ENCODE assay signal across 30 mouse cellular contexts in genomic region chr15:102913038-102913585, GRCm38 (mm10). TPM values are rescaled to one million over a fixed set of nuclear protein-coding genes. Genes with fewer than 3 reads are reported as not detected.
DNase-seq lines count a peak whose midpoint lies in the region; ATAC-seq lines count a peak whose summit lies in the region.
"Had no signal": no experiment of that assay in that cellular context is flagged by ENCODE, and none has a peak within 500 bp of the region (broad histone marks: within the 10 kb centered on the region; RNA-seq: fewer than 3 reads in every experiment).

No protein-coding gene starts in this region.

- no peak overlapping the region for H3K27ac ChIP-seq in hindbrain, embryonic 11.5 days (ENCODE audit: low read depth, low read length)
- H3K27ac ChIP-seq in hindbrain, embryonic 14.5 days = no peak overlapping the region
- no peak overlapping the region for H3K27ac ChIP-seq in neural tube, embryonic 15.5 days (replicated peaks)
- H3K27ac ChIP-seq: embryonic facial prominence, embryonic 12.5 days; heart, embryonic 15.5 days; intestine, embryonic 15.5 days; kidney, postnatal 0 days; liver, embryonic 14.5 days; stomach, embryonic 15.5 days had no signal

- no peaks in the 10 kb centered on the region for H3K36me3 ChIP-seq in hindbrain, embryonic 11.5 days (ENCODE audit: control insufficient read depth, insufficient read depth, low read length)
- no peaks in the 10 kb centered on the region for H3K36me3 ChIP-seq in hindbrain, embryonic 14.5 days (replicated peaks; ENCODE audit: control insufficient read depth, insufficient read depth)
- H3K36me3 ChIP-seq in neural tube, embryonic 15.5 days = no peaks in the 10 kb centered on the region
- H3K36me3 ChIP-seq: embryonic facial prominence, embryonic 12.5 days; G1E; heart, embryonic 15.5 days; intestine, embryonic 15.5 days; stomach, embryonic 15.5 days had no signal

- DNase-seq in embryo, embryonic 10.5 days (ENCODE audit: low spot score) = peak; percentile 61
- no peak for DNase-seq in embryo, embryonic 10 days (ENCODE audit: low spot score)
- peak; percentile 55 for DNase-seq in hindbrain, embryonic 11.5 days (ENCODE audit: low spot score)
- DNase-seq in hindbrain, embryonic 14.5 days (ENCODE audit: low spot score) = no peak
- DNase-seq in neural tube, embryonic 10.5 days (ENCODE audit: extremely low spot score, low spot score) = peak; percentile 51
- no peak for DNase-seq in cerebellum, postnatal 36 days
- DNase-seq in urinary bladder, postnatal 4 days (ENCODE audit: low spot score in 2 of 2) = no peak
- DNase-seq: adrenal gland, postnatal 14 days; cerebellum, adult 11 months; cerebellum, adult 9-10 months; gastrocnemius, postnatal 10 days; kidney, adult 8-10 months; layer of hippocampus, postnatal 36 days; left cerebral cortex, postnatal 4 days; liver; lung, adult 2 months; lung, postnatal 10 days; right cerebral cortex, postnatal 25 days; thymus, postnatal 14 days had no signal

- no peak overlapping the region for H3K4me3 ChIP-seq in hindbrain, embryonic 11.5 days (ENCODE audit: low read depth, low read length)
- no peak overlapping the region for H3K4me3 ChIP-seq in hindbrain, embryonic 14.5 days (replicated peaks; ENCODE audit: low read length)
- no peak overlapping the region for H3K4me3 ChIP-seq in neural tube, embryonic 15.5 days (replicated peaks)
- H3K4me3 ChIP-seq: embryonic facial prominence, embryonic 12.5 days; heart, embryonic 15.5 days; intestine, embryonic 15.5 days; stomach, embryonic 15.5 days had no signal

- H3K4me1 ChIP-seq in hindbrain, embryonic 11.5 days (replicated peaks; ENCODE audit: control insufficient read depth, insufficient read depth, low read length) = no peaks in the 10 kb centered on the region
- H3K4me1 ChIP-seq in hindbrain, embryonic 14.5 days (replicated peaks; ENCODE audit: control insufficient read depth, insufficient read depth, low read length) = no peaks in the 10 kb centered on the region
- H3K4me1 ChIP-seq in neural tube, embryonic 15.5 days = no peaks in the 10 kb centered on the region
- H3K4me1 ChIP-seq: embryonic facial prominence, embryonic 12.5 days; heart, embryonic 15.5 days; intestine, embryonic 15.5 days; stomach, embryonic 15.5 days had no signal

- under 1% methylated on average over 19 of the region's 19 CpGs for whole genome bisulfite sequencing in hindbrain, embryonic 11.5 days
- under 1% methylated on average over 19 of the region's 19 CpGs for WGBS in hindbrain, embryonic 14.5 days
- WGBS in neural tube, embryonic 15.5 days = under 1% methylated on average over 19 of the region's 19 CpGs

- H3K4me2 ChIP-seq in hindbrain, embryonic 11.5 days (replicated peaks; ENCODE audit: low read depth, low read length) = no peak overlapping the region
- no peak overlapping the region for H3K4me2 ChIP-seq in hindbrain, embryonic 14.5 days (replicated peaks)
- H3K4me2 ChIP-seq in neural tube, embryonic 15.5 days = no peak overlapping the region
- H3K4me2 ChIP-seq: embryonic facial prominence, embryonic 12.5 days; heart, embryonic 15.5 days; intestine, embryonic 15.5 days; stomach, embryonic 15.5 days had no signal

- H3K27me3 ChIP-seq in hindbrain, embryonic 11.5 days (ENCODE audit: control insufficient read depth, insufficient read depth, low read length) = peaks cover 90% of the 10 kb centered on the region
- peaks cover 99% of the 10 kb centered on the region for H3K27me3 ChIP-seq in hindbrain, embryonic 14.5 days (ENCODE audit: control insufficient read depth, insufficient read depth, low read length)
- peaks cover 88% of the 10 kb centered on the region for H3K27me3 ChIP-seq in neural tube, embryonic 15.5 days (replicated peaks)

- no peaks in the 10 kb centered on the region for H3K9me3 ChIP-seq in hindbrain, embryonic 11.5 days (ENCODE audit: control insufficient read depth, low read length)
- no peaks in the 10 kb centered on the region for H3K9me3 ChIP-seq in hindbrain, embryonic 14.5 days (ENCODE audit: control insufficient read depth, low read length)
- no peaks in the 10 kb centered on the region for H3K9me3 ChIP-seq in neural tube, embryonic 15.5 days (replicated peaks)
- H3K9me3 ChIP-seq: embryonic facial prominence, embryonic 12.5 days; G1E; heart, embryonic 15.5 days; intestine, embryonic 15.5 days; stomach, embryonic 15.5 days had no signal

- ATAC-seq in hindbrain, embryonic 11.5 days (ENCODE audit: low FRiP score) = no peak
- no peak for ATAC-seq in hindbrain, embryonic 14.5 days (ENCODE audit: low FRiP score)
- ATAC-seq in neural tube, embryonic 15.5 days (ENCODE audit: low FRiP score) = no peak
- ATAC-seq: hindbrain, embryonic 16.5 days; intestine, embryonic 15.5 days had no signal

- H3K9ac ChIP-seq in hindbrain, embryonic 11.5 days (ENCODE audit: low read depth, low read length) = no peak overlapping the region
- H3K9ac ChIP-seq in hindbrain, embryonic 14.5 days = no peak overlapping the region
- H3K9ac ChIP-seq in neural tube, embryonic 15.5 days (replicated peaks) = no peak overlapping the region
- H3K9ac ChIP-seq: embryonic facial prominence, embryonic 12.5 days; heart, embryonic 15.5 days; intestine, embryonic 15.5 days; liver, embryonic 14.5 days; stomach, embryonic 15.5 days had no signal

RNA-seq across cellular contexts. Expression of gene Hoxc13, which starts 7.8 kb away (rescaled TPM):
- 0.11 and 0.48 TPM in 2 replicates for polyA plus RNA-seq in hindbrain, embryonic 11.5 days (2014; fragmentation: Nextera tagmentation; extraction: Ambion mirVana)
- polyA plus RNA-seq in hindbrain, embryonic 14.5 days (2014; fragmentation: Nextera tagmentation; extraction: Ambion mirVana) = not detected in 2 replicates
- polyA plus RNA-seq in neural tube, embryonic 15.5 days (2015; fragmentation: Nextera tagmentation; extraction: Ambion mirVana) = 5.7 and 9.3 TPM in 2 replicates
- polyA plus RNA-seq: G1E; gonadal fat pad, adult 2 months; heart, embryonic 15.5 days; hindbrain, embryonic 16.5 days; intestine, embryonic 15.5 days; liver, embryonic 14.5 days; lung, adult 2 months; stomach, embryonic 15.5 days had no signal

RNA-seq across cellular contexts. Expression of gene Hoxc12, which starts 23.4 kb away (rescaled TPM):
- polyA plus RNA-seq in hindbrain, embryonic 11.5 days (2014; fragmentation: Nextera tagmentation; extraction: Ambion mirVana) = not detected in 2 replicates
- polyA plus RNA-seq in hindbrain, embryonic 14.5 days (2014; fragmentation: Nextera tagmentation; extraction: Ambion mirVana) = not detected in 2 replicates
- polyA plus RNA-seq in neural tube, embryonic 15.5 days (2015; fragmentation: Nextera tagmentation; extraction: Ambion mirVana) = 12.7 and 19.7 TPM in 2 replicates
- polyA plus RNA-seq: embryonic facial prominence, embryonic 12.5 days; G1E; gonadal fat pad, adult 2 months; heart, embryonic 15.5 days; hindbrain, embryonic 16.5 days; intestine, embryonic 15.5 days; kidney, postnatal 0 days; liver, embryonic 14.5 days; lung, adult 2 months; stomach, embryonic 15.5 days; urinary bladder, adult 2 months had no signal

RNA-seq across cellular contexts. Expression of gene Hoxc11, which starts 41.1 kb away (rescaled TPM):
- not detected in 2 replicates for polyA plus RNA-seq in hindbrain, embryonic 11.5 days (2014; fragmentation: Nextera tagmentation; extraction: Ambion mirVana)
- polyA plus RNA-seq in hindbrain, embryonic 14.5 days (2014; fragmentation: Nextera tagmentation; extraction: Ambion mirVana) = not detected in 2 replicates
- polyA plus RNA-seq in neural tube, embryonic 15.5 days (2015; fragmentation: Nextera tagmentation; extraction: Ambion mirVana) = 2.1 and 5.6 TPM in 2 replicates
- polyA plus RNA-seq: embryonic facial prominence, embryonic 12.5 days; G1E; heart, embryonic 15.5 days; hindbrain, embryonic 16.5 days; intestine, embryonic 15.5 days; liver, embryonic 14.5 days; lung, adult 2 months had no signal

RNA-seq across cellular contexts. Expression of gene Hoxc10, which starts 53.5 kb away (rescaled TPM):
- not detected in 2 replicates for polyA plus RNA-seq in hindbrain, embryonic 11.5 days (2014; fragmentation: Nextera tagmentation; extraction: Ambion mirVana)
- not detected in 2 replicates for polyA plus RNA-seq in hindbrain, embryonic 14.5 days (2014; fragmentation: Nextera tagmentation; extraction: Ambion mirVana)
- 51.3 and 71.0 TPM in 2 replicates for polyA plus RNA-seq in neural tube, embryonic 15.5 days (2015; fragmentation: Nextera tagmentation; extraction: Ambion mirVana)
- polyA plus RNA-seq: embryonic facial prominence, embryonic 12.5 days; heart, embryonic 15.5 days; hindbrain, embryonic 16.5 days; liver, embryonic 14.5 days; lung, adult 2 months had no signal

RNA-seq across cellular contexts. Expression of gene Hoxc5, which starts 54.1 kb away (rescaled TPM):
- polyA plus RNA-seq in hindbrain, embryonic 11.5 days (2014; fragmentation: Nextera tagmentation; extraction: Ambion mirVana) = 21.0 and 21.6 TPM in 2 replicates
- polyA plus RNA-seq in hindbrain, embryonic 14.5 days (2014; fragmentation: Nextera tagmentation; extraction: Ambion mirVana) = 25.0 and 32.2 TPM in 2 replicates
- 14.6 and 20.7 TPM in 2 replicates for polyA plus RNA-seq in neural tube, embryonic 15.5 days (2015; fragmentation: Nextera tagmentation; extraction: Ambion mirVana)

Comparison
In these comparisons a context has a peak if more than half of its experiments do, and no peak if none do; other contexts are left out.
1. DNase-seq: peak in embryo, embryonic 10.5 days (single experiment), hindbrain, embryonic 11.5 days (single experiment) and neural tube, embryonic 10.5 days (single experiment); none in embryo, embryonic 10 days (single experiment), hindbrain, embryonic 14.5 days (single experiment), cerebellum, postnatal 36 days (0 of 2) and urinary bladder, postnatal 4 days (0 of 2).
2. RNA of gene Hoxc12, which starts 23.4 kb away (polyA plus RNA-seq): 12.7 to 19.7 TPM in neural tube, embryonic 15.5 days; not detected in hindbrain, embryonic 11.5 days and not detected in hindbrain, embryonic 14.5 days; every median in the first group is over 10 times any median in the second.